Mouse (Mus musculus) erythroblast, embryonic 14.5 days (primary cell): ENCODE results near the gene Clptm1l.

ENCODE experiments used
- GATA1 ChIP-seq: IDR thresholded peaks from 2 replicates; pipeline ENCODE4 v1.6.1; 2012; ENCODE audit warnings: low read length, inconsistent platforms, mixed read lengths
- TAL1 ChIP-seq: IDR thresholded peaks from 3 replicates; pipeline ENCODE4 v1.6.1; 2012; ENCODE audit warnings: low read length, inconsistent platforms, mixed read lengths

GRCm38 (mm10) chr13:73637826-73638225 lies 34.0 kb downstream of the Clptm1l start:
- TF ChIP-seq TAL1, result no peak
- no peak for TF ChIP-seq GATA1
